Mouse (Mus musculus): ENCODE measurements around the gene Lnx2.

Lnx2 gene

DNA sequence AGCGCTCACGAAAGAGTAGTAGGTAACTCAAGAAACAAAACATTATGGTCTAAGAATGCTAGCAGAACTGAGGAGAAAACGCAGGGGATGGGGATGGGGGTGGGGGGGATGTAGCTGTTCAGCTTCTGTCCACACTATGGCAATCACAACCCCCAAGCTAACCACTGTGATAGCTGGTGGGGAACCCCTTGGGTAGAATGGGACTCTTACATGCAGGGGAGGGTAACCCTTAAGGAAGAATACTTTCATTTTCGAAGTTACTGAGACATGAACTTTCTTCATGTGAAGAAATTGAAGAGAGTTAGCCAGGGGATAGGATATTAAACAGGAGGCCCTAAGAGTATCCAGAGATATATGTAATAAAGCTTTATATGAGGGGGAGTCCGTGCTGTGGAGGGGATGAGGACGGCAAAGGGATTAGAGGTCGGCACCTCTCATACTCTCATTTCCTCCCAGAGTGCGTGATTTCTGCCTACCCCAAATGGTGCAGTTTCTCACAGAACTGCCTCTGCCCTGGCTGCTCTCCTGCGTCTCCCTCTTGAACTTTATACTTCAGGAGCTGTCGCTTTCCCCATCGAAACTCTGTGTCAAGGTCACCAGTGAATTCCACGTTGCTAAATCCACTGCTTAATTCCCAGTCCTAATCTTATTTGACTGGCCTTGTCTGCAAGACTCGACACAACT, 25.4 kb downstream of the Lnx2 start:
- no peak for DNase-seq

- DNase-seq, result no peak
These were observed 26.7 kb downstream of the Lnx2 start for GRCm38 (mm10) chr5:147049544-147050209.

- peak in 1 of 2 experiments; percentile 27 for DNase-seq
These were observed 30.5 kb downstream of the Lnx2 start for GRCm38 (mm10) chr5:147045929-147046328.

- DNase-seq, result peak in 1 of 2 experiments; percentile 15
These were observed 31.1 kb downstream of the Lnx2 start for GRCm38 (mm10) chr5:147045311-147045710.

DNA sequence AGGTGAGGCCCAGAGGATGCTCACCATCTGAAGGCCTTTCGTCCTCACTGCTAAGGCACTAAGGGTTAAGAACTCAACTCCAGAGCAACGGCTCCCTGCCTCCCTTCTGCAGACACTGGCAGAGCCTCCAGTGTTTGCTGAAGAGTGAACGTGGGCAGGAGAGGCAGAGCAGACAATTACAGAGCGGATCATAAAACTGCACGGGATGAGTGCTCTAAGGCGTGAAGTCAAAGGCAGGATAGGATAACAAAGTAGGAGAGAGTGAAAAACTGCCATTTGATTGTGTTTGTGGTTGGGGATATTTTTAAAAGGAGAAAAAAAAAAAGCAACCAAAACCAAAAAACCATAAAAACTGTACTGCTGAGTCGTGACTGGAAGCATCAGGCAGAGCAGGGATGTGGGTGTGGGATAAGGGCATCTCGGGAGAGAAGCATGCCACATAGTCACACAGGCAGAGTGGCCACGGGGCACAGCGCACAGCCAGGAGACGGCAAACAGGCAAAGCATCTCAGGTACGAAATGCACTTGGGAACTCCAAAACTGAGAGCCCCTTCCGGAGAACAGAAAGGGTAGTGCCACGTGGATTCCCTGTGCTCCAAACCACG, 33.0 kb downstream of the Lnx2 start:
- no peak for DNase-seq

GRCm38 (mm10) chr5:147041965-147042937, 34.1 kb downstream of the Lnx2 start:
- peak; percentile 41 to 42 for DNase-seq

DNA sequence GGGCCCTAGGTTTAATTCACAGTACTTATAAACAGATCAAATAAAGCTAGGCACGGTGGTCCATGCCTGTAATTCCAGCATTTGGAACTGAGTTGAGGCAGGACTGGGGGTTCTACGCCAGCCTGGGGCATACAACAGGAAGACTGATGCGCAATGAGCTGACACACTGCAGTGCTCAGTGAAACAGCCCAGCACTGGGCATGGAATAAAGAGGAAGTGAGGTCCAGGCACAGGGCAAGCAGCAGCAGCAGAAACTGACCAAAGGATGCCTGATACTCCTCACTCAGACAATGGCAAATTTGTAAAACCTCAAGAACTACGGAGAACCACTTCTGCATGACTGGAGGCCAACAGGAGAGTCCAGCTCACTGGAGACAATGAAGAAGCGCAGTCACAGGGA, 37.0 kb downstream of the Lnx2 start:
- no peak for DNase-seq

- DNase-seq, result no peak
These were observed 38.8 kb downstream of the Lnx2 start for GRCm38 (mm10) chr5:147037601-147038000.

DNA sequence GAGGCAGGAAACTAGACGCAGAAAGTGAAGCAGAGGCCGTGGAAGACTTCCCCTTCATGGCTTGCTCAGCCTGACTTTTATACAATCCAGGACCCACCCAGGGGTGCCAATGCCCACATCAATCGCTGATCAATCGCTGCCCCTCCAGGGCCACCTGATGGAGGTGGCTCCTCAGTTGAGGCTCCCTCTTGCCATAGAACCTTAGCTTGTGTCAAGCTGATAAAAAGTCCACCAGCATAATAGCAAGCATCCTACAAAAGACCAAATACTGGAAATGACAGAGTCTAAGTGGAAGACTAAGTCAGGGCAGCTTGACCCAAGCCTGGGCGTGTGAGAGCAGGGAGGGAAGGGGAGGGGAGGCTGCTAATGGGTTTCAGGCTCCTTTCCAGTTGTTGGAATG, 39.7 kb downstream of the Lnx2 start:
- DNase-seq, result no peak

GRCm38 (mm10) chr5:147036028-147036427, 40.4 kb downstream of the Lnx2 start:
- no peak for DNase-seq

- no peak for DNase-seq
These were observed 41.1 kb downstream of the Lnx2 start for GRCm38 (mm10) chr5:147035301-147035700.

GRCm38 (mm10) chr5:147034283-147034682, 42.1 kb downstream of the Lnx2 start:
- no peak for DNase-seq

- no peak for DNase-seq
These were observed 43.2 kb downstream of the Lnx2 start for GRCm38 (mm10) chr5:147033155-147033554.

DNA sequence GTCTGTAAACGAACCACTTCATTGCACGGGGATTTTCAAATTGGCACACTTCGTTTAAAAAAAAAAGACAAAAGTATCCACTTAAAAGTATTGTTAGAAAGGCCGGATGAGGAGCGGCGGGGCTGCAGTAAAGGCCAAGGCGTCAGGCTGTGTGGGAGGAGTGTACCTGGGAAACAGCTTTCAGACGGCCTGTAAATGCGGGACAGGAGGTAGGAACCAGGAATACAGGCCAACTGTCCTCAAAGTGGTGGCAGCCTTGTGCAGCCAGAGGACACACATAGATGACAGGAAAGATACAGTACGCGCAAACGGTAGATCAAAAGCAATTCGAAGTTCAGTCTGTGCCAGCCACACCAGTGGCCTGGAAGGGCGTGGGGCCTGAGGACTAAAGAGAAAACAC, 45.1 kb downstream of the Lnx2 start:
- DNase-seq, result no peak

GRCm38 (mm10) chr5:147024331-147025034, 51.9 kb downstream of the Lnx2 start:
- DNase-seq, result peak; percentile 80 to 81

- peak; percentile 82 to 89 for DNase-seq
These were observed 53.0 kb downstream of the Lnx2 start for GRCm38 (mm10) chr5:147023245-147023970.

- DNase-seq, result peak; percentile 53 to 61
These were observed 54.7 kb downstream of the Lnx2 start for GRCm38 (mm10) chr5:147021546-147022265.

- DNase-seq, result no peak
These were observed 55.8 kb downstream of the Lnx2 start for GRCm38 (mm10) chr5:147020579-147020978.

DNA sequence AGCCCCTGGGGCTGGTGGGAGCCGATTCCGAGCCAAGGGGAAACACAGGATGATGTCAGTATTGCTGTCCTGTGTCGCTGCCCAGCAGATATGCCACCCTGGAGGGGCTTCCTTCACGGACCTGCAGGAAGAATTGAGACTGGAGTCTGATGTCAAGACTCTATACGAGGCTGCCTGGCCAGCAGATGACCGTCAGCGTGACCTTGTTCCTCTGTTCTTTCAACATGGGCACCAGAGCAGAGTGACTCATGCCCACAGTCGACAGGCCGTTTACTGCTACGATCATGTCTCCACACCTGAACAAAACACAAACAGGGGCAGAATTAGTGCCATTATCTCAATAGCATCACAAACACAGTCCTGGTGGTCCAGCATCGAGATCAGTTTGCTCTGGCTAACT, 57.6 kb downstream of the Lnx2 start:
- DNase-seq, result peak in 1 of 2 experiments; percentile 3

DNA sequence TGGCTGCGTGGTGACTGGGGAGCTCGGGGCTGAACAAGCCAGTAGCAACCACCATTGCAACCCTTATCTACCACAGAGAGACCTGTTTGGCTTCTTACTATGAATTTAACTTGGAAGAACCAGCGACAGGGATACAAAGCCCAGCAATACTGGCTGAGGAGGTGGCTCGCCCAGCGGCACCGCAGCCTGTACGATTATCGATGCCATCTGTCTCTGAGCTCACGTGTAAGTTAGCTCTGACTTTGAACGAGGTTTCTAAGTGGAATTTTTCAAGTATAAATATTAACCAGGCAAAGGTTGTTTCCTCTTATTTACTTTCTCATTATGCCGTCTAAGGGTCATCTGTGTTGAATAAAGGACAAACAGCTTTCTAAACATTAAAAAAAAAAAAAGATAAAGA, 58.9 kb downstream of the Lnx2 start:
- no peak for DNase-seq

GRCm38 (mm10) chr5:147016622-147017021, 59.8 kb downstream of the Lnx2 start:
- peak in 1 of 2 experiments; percentile 3 for DNase-seq

All from cerebellum, postnatal 25 days (tissue).